Mouse (Mus musculus) lung, embryonic 15.5 days (tissue): ENCODE data around the gene Inafm2. TPM values are rescaled to one million over a fixed set of nuclear protein-coding genes. Genes with fewer than 3 reads are reported as not detected.
A peak's percentile ranks its signal among the peaks of the same experiment; 100 is the strongest.

Experiments used
- ATAC-seq: fragments of 200-750 bp; cut with Nextera tagmentation; 2 replicates; pipeline ENCODE4 v1.8.0; 2017; ENCODE audit warnings: moderate number of reproducible peaks, borderline replicate concordance; ENCODE audit not compliant: low FRiP score, low TSS enrichment; ENCODE audit errors: extremely low read depth
- H3K27ac ChIP-seq: fragments of 300-500 bp; sonication (generic); 2 replicates; pipeline ENCODE4 v1.5.1; 2015; ENCODE audit warnings: moderate library complexity, mild to moderate bottlenecking, inconsistent platforms
- H3K27me3 ChIP-seq: fragments of 300-500 bp; sonication (generic); 2 replicates; pipeline ENCODE4 v1.6.1; 2015; ENCODE audit warnings: inconsistent platforms
- H3K36me3 ChIP-seq: fragments of 300-500 bp; sonication (generic); 2 replicates; pipeline ENCODE4 v1.6.1; 2015; ENCODE audit warnings: inconsistent platforms
- H3K4me1 ChIP-seq: fragments of 300-500 bp; sonication (generic); 2 replicates; pipeline ENCODE4 v1.6.1; 2015; ENCODE audit warnings: inconsistent platforms
- H3K4me2 ChIP-seq: fragments of 300-500 bp; sonication (generic); 2 replicates; pipeline ENCODE4 v1.6.1; 2015; ENCODE audit warnings: inconsistent platforms, mild to moderate bottlenecking, moderate library complexity
- H3K4me3 ChIP-seq: fragments of 300-500 bp; sonication (generic); 2 replicates; pipeline ENCODE4 v1.5.1; 2015; ENCODE audit warnings: mild to moderate bottlenecking, inconsistent platforms
- H3K9ac ChIP-seq: fragments of 300-500 bp; sonication (generic); 2 replicates; pipeline ENCODE4 v1.6.1; 2015; ENCODE audit warnings: inconsistent platforms
- H3K9me3 ChIP-seq: fragments of 300-500 bp; sonication (generic); 2 replicates; pipeline ENCODE4 v1.6.1; 2016; ENCODE audit warnings: inconsistent platforms
- WGBS: fragments of 180-500 bp; shearing (Covaris S2); methylation state at CpG from one replicate; pipeline ENCODE4 v1.1.7; 2015; 5-methylcytosine and 5-hydroxymethylcytosine counted together
- polyA plus RNA-seq: library from polyadenylated mRNA; unstranded; fragments of >200 nt; fragmentation: Nextera tagmentation; extraction: Ambion mirVana; gene quantifications from 2 replicates; pipeline ENCODE4 v1.2.1, GENCODE M21; 2015

Gene Inafm2
- polyA plus RNA-seq, 1 experiment from 2014 or later, result 18.3 TPM

GRCm38 (mm10) chr2:118729194-118729593, 16.4 kb upstream of the Inafm2 start:
- H3K4me2 ChIP-seq, result no peak overlapping the region
- no peaks in the 10 kb centered on the region for H3K36me3 ChIP-seq
- H3K9ac ChIP-seq, result no peak overlapping the region
- WGBS, result 39% methylated on average over 4 of the region's 4 CpGs
- no peaks in the 10 kb centered on the region for H3K9me3 ChIP-seq
- ATAC-seq, result no peak
- H3K27me3 ChIP-seq, result peaks cover 27% of the 10 kb centered on the region; the same call in 1 of the 2 replicates
- no peak overlapping the region for H3K4me3 ChIP-seq
- peaks cover 29% of the 10 kb centered on the region for H3K4me1 ChIP-seq
- H3K27ac ChIP-seq, result peak overlapping the region; percentile 67

GRCm38 (mm10) chr2:118729816-118730621, 15.5 kb upstream of the Inafm2 start:
- ATAC-seq, result no peak
- H3K4me1 ChIP-seq, result peaks cover 29% of the 10 kb centered on the region
- no peak overlapping the region for H3K4me3 ChIP-seq
- H3K4me2 ChIP-seq, result no peak overlapping the region
- no peaks in the 10 kb centered on the region for H3K9me3 ChIP-seq
- H3K27me3 ChIP-seq, result peaks cover 30% of the 10 kb centered on the region; the same call in 1 of the 2 replicates
- H3K9ac ChIP-seq, result no peak overlapping the region
- no peak overlapping the region for H3K27ac ChIP-seq
- WGBS, result 20% methylated on average over 8 of the region's 8 CpGs
- H3K36me3 ChIP-seq, result no peaks in the 10 kb centered on the region

GRCm38 (mm10) chr2:118730622-118730915, 15.0 kb upstream of the Inafm2 start:
- no peak overlapping the region for H3K4me3 ChIP-seq
- WGBS, result 6% methylated on average over 3 of the region's 3 CpGs
- ATAC-seq, result peak; percentile 21; the same call in 1 of the 2 replicates
- peaks cover 30% of the 10 kb centered on the region; the same call in 1 of the 2 replicates for H3K27me3 ChIP-seq
- no peak overlapping the region for H3K27ac ChIP-seq
- H3K4me2 ChIP-seq, result no peak overlapping the region
- no peak overlapping the region for H3K9ac ChIP-seq
- H3K9me3 ChIP-seq, result no peaks in the 10 kb centered on the region
- H3K36me3 ChIP-seq, result no peaks in the 10 kb centered on the region
- peaks cover 29% of the 10 kb centered on the region for H3K4me1 ChIP-seq

GRCm38 (mm10) chr2:118731981-118732380, 13.6 kb upstream of the Inafm2 start:
- H3K9me3 ChIP-seq, result no peaks in the 10 kb centered on the region
- peaks cover 29% of the 10 kb centered on the region for H3K4me1 ChIP-seq
- no peak overlapping the region for H3K9ac ChIP-seq
- no peak for ATAC-seq
- H3K4me3 ChIP-seq, result no peak overlapping the region
- no peak overlapping the region for H3K4me2 ChIP-seq
- no peaks in the 10 kb centered on the region for H3K36me3 ChIP-seq
- H3K27me3 ChIP-seq, result peaks cover 30% of the 10 kb centered on the region; the same call in 1 of the 2 replicates
- 68% methylated on average over 5 of the region's 5 CpGs for WGBS
- no peak overlapping the region for H3K27ac ChIP-seq

GRCm38 (mm10) chr2:118733341-118733740, 12.2 kb upstream of the Inafm2 start:
- Histone ChIP-seq H3K4me2 (no peak overlapping the region), H3K36me3 (no peaks in the 10 kb centered on the region), H3K9me3 (no peaks in the 10 kb centered on the region), H3K4me3 (no peak overlapping the region), H3K27me3 (peaks cover 30% of the 10 kb centered on the region; the same call in 1 of the 2 replicates), H3K9ac (no peak overlapping the region), H3K4me1 (peaks cover 18% of the 10 kb centered on the region), H3K27ac (no peak overlapping the region)
- ATAC-seq, result no peak
- WGBS, result 50% methylated on average over 5 of the region's 5 CpGs

GRCm38 (mm10) chr2:118740341-118740740, 5.2 kb upstream of the Inafm2 start:
- 46% methylated on average over 3 of the region's 3 CpGs for WGBS
- Histone ChIP-seq H3K4me3 (no peak overlapping the region), H3K9ac (no peak overlapping the region), H3K4me2 (no peak overlapping the region), H3K27me3 (peaks cover 17% of the 10 kb centered on the region), H3K4me1 (peaks cover 7% of the 10 kb centered on the region), H3K9me3 (no peaks in the 10 kb centered on the region), H3K27ac (no peak overlapping the region), H3K36me3 (no peaks in the 10 kb centered on the region)
- no peak for ATAC-seq

GRCm38 (mm10) chr2:118741183-118741582, 4.4 kb upstream of the Inafm2 start:
- H3K27me3 ChIP-seq, result peaks cover 17% of the 10 kb centered on the region
- H3K4me1 ChIP-seq, result peaks cover 8% of the 10 kb centered on the region
- WGBS, result 50% methylated on average over 9 of the region's 9 CpGs
- no peak for ATAC-seq
- H3K27ac ChIP-seq, result no peak overlapping the region
- H3K4me2 ChIP-seq, result no peak overlapping the region
- no peak overlapping the region for H3K4me3 ChIP-seq
- H3K9ac ChIP-seq, result no peak overlapping the region
- no peaks in the 10 kb centered on the region for H3K9me3 ChIP-seq
- no peaks in the 10 kb centered on the region for H3K36me3 ChIP-seq

- Histone ChIP-seq H3K27me3 (peaks cover 17% of the 10 kb centered on the region), H3K4me1 (peaks cover 27% of the 10 kb centered on the region), H3K9me3 (no peaks in the 10 kb centered on the region), H3K4me3 (no peak overlapping the region), H3K36me3 (no peaks in the 10 kb centered on the region), H3K4me2 (no peak overlapping the region), H3K9ac (no peak overlapping the region), H3K27ac (no peak overlapping the region)
- no peak for ATAC-seq
- WGBS, result 22% methylated on average over 8 of the region's 8 CpGs
These were observed 2.2 kb upstream of the Inafm2 start for GRCm38 (mm10) chr2:118743261-118743943.

GRCm38 (mm10) chr2:118744621-118745020, 937 bp upstream of the Inafm2 start:
- Histone ChIP-seq H3K4me2 (peak overlapping the region; percentile 97), H3K27me3 (peaks cover 17% of the 10 kb centered on the region), H3K4me3 (peak overlapping the region; percentile 82), H3K27ac (no peak overlapping the region), H3K4me1 (peaks cover 38% of the 10 kb centered on the region), H3K9me3 (no peaks in the 10 kb centered on the region), H3K9ac (peak overlapping the region; percentile 37; the same call in 1 of the 2 replicates), H3K36me3 (no peaks in the 10 kb centered on the region)
- 12% methylated on average over 7 of the region's 7 CpGs for WGBS
- ATAC-seq, result no peak

GRCm38 (mm10) chr2:118745915-118746901, 650 bp downstream of the Inafm2 start:
- H3K9me3 ChIP-seq, result no peaks in the 10 kb centered on the region
- H3K36me3 ChIP-seq, result no peaks in the 10 kb centered on the region
- peak overlapping the region; percentile 97 for H3K4me2 ChIP-seq
- H3K9ac ChIP-seq, result peak overlapping the region; percentile 84
- peaks cover 17% of the 10 kb centered on the region for H3K27me3 ChIP-seq
- ATAC-seq, result peak; percentile 50
- 0% methylated on average over 88 of the region's 113 CpGs for WGBS
- H3K4me1 ChIP-seq, result peaks cover 48% of the 10 kb centered on the region
- H3K4me3 ChIP-seq, result peak overlapping the region; percentile 82
- H3K27ac ChIP-seq, result 0 out of 2 replicates have a peak overlapping the region, but pooled peaks have one; percentile 46

- no peak for ATAC-seq
- H3K4me2 ChIP-seq, result peak overlapping the region; percentile 97
- H3K9me3 ChIP-seq, result no peaks in the 10 kb centered on the region
- WGBS, result 17% methylated on average over 10 of the region's 10 CpGs
- peaks cover 12% of the 10 kb centered on the region for H3K27me3 ChIP-seq
- no peaks in the 10 kb centered on the region for H3K36me3 ChIP-seq
- H3K9ac ChIP-seq, result no peak overlapping the region
- no peak overlapping the region for H3K27ac ChIP-seq
- H3K4me1 ChIP-seq, result peaks cover 51% of the 10 kb centered on the region
- H3K4me3 ChIP-seq, result peak overlapping the region; percentile 82
These were observed 1.9 kb downstream of the Inafm2 start for GRCm38 (mm10) chr2:118747301-118747960.
